Mouse (Mus musculus) ES-E14 (cell line): ENCODE measurements around the gene Fosb. TPM values are rescaled to one million over a fixed set of nuclear protein-coding genes. Genes with fewer than 3 reads are reported as not detected.
A peak's percentile ranks its signal among the peaks of the same experiment; 100 is the strongest.

ENCODE experiments used
- DNase-seq: peaks from one replicate; pipeline ENCODE4 v3.0.0-alpha.2; 2013; ENCODE audit warnings: low read depth, low spot score
- H3K27ac ChIP-seq: 2 replicates; pipeline ENCODE4 v1.5.1; 2012; ENCODE audit warnings: low read depth, mild to moderate bottlenecking, low read length, moderate library complexity, mixed read lengths; ENCODE audit not compliant: poor library complexity, insufficient read depth, severe bottlenecking
- H3K36me3 ChIP-seq: 2 replicates; pipeline ENCODE4 v1.6.1; 2012; ENCODE audit warnings: mild to moderate bottlenecking, low read length, moderate library complexity, mixed read lengths; ENCODE audit not compliant: control insufficient read depth, poor library complexity, insufficient read depth, severe bottlenecking
- H3K4me1 ChIP-seq, 2 experiments: fragments of 150-350 bp in 1 of 2; sonication (generic) in 1 of 2; 2 replicates each; pipeline ENCODE4 v1.6.1; 2012; ENCODE audit warnings: low read length in 2 of 2, mild to moderate bottlenecking in 1 of 2, mixed read lengths in 1 of 2; ENCODE audit not compliant: control insufficient read depth in 2 of 2, insufficient read depth in 2 of 2, poor library complexity in 1 of 2
- H3K4me3 ChIP-seq, 2 experiments: fragments of 150-350 bp in 1 of 2; sonication (generic) in 1 of 2; 2 replicates each; pipeline ENCODE4 v1.5.1; 2012; ENCODE audit warnings: low read length in 2 of 2, low read depth in 1 of 2, mild to moderate bottlenecking in 1 of 2, mixed read lengths in 1 of 2; ENCODE audit not compliant: insufficient read depth in 1 of 2, poor library complexity in 1 of 2, severe bottlenecking in 1 of 2
- H3K9ac ChIP-seq: 2 replicates; pipeline ENCODE4 v1.6.1; 2012; ENCODE audit warnings: low read depth, mild to moderate bottlenecking, low read length, mixed read lengths; ENCODE audit not compliant: poor library complexity, insufficient read depth, severe bottlenecking
- H3K9me3 ChIP-seq: fragments of 150-350 bp; sonication (generic); 2 replicates; pipeline ENCODE4 v1.6.1; 2012; ENCODE audit warnings: low read depth, mild to moderate bottlenecking, low read length; ENCODE audit not compliant: control insufficient read depth, insufficient read depth
- CHD2 ChIP-seq: IDR thresholded peaks from 2 replicates; pipeline ENCODE4 v1.6.1; 2014; ENCODE audit warnings: mild to moderate bottlenecking, low read depth, low read length, inconsistent platforms
- HCFC1 ChIP-seq: IDR thresholded peaks from 2 replicates; pipeline ENCODE4 v1.6.1; 2012; ENCODE audit warnings: low read length, inconsistent platforms, borderline replicate concordance; ENCODE audit not compliant: insufficient read depth
- MAFK ChIP-seq: IDR thresholded peaks from 2 replicates; pipeline ENCODE4 v1.6.1; 2014; ENCODE audit warnings: mild to moderate bottlenecking, low read depth, low read length, inconsistent platforms; ENCODE audit not compliant: insufficient read depth
- ZC3H11A ChIP-seq: IDR thresholded peaks from 2 replicates; pipeline ENCODE4 v1.6.1; 2012; ENCODE audit warnings: low read depth, mild to moderate bottlenecking, inconsistent platforms, low read length, borderline replicate concordance
- ZNF384 ChIP-seq: IDR thresholded peaks from 2 replicates; pipeline ENCODE4 v1.6.1; 2012; ENCODE audit warnings: low read depth, low read length, inconsistent platforms
- in situ Hi-C, 2 experiments: fragments of 600-800 bp; cut with MboI; formaldehyde crosslinking; loops; one replicate each; pipeline ENCODE4 v1.15.1; 2025; ENCODE audit warnings: low sequenced_read_pairs in 2 of 2, inconsistent platforms in 1 of 2; ENCODE audit not compliant: unreplicated experiment in 2 of 2
- total RNA-seq: library from RNA; depleted of rRNA; stranded (reverse); fragments of 300-350 nt; gene quantifications from 2 replicates; pipeline ENCODE4 v1.2.3, GENCODE M21; 2012

Fosb gene
- total RNA-seq, 1 experiment = 5.8 TPM

DNA sequence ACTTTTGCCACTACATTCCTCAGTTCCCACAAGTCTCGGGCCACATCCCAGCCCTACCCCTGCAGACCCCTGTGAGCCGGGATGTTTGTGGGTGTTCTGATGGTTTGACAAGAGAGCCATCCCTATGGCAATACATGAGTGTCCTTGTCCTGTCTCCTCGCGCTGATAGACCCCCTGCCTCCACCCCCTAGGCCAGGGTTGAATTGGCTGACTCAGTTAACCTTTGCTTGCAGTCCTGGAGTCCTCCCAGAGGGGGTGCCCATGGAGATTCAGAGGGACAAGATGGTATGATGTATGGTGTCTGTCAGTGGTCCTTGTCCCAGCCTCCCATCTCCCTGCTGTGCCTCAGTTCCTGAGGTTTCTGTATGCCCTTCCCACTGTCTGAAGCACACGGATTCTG lies 4.2 kb upstream of the Fosb start:
- Histone ChIP-seq H3K9ac (no peak overlapping the region), H3K9me3 (no peaks in the 10 kb centered on the region), H3K27ac (no peak overlapping the region), H3K36me3 (no peaks in the 10 kb centered on the region), H3K4me1 (no peaks in the 10 kb centered on the region), H3K4me3 (no peak overlapping the region)
- in situ Hi-C loops = no loop called here
- no peak for TF ChIP-seq HCFC1
- TF ChIP-seq ZC3H11A = no peak
- TF ChIP-seq ZNF384 = no peak
- no peak for TF ChIP-seq CHD2
- no peak for TF ChIP-seq MAFK
- DNase-seq = no peak

DNA sequence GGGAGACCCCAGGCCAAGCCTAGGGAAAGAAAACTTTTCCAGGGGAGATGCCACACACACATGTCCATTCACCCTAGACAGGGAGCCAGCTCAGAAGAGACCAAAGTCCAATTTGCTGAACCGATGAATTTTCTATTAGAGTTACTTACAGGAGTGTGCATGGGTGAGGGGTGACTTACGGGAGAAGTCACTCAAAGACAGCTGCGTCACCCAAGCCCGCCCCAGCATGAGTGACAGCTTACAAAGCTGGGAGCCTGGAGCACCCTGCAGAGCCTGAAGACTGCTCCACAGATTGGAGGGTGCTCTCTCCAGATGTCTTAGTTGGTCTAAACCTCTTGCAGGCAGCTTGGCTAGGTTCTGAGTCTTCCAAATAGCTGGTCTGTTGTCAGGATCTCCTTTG lies 2.1 kb upstream of the Fosb start:
- no peaks in the 10 kb centered on the region for H3K9me3 ChIP-seq
- no peaks in the 10 kb centered on the region for H3K36me3 ChIP-seq
- TF ChIP-seq HCFC1 (no peak), ZNF384 (no peak), CHD2 (no peak), ZC3H11A (no peak), MAFK (no peak)
- peaks cover 0 to 4% of the 10 kb centered on the region in 2 experiments; a peak in 1 of 4 replicates for H3K4me1 ChIP-seq
- in situ Hi-C loops = no loop called here
- no peak overlapping the region for H3K27ac ChIP-seq
- DNase-seq = no peak
- no peak overlapping the region for H3K4me3 ChIP-seq
- H3K9ac ChIP-seq = no peak overlapping the region

DNA sequence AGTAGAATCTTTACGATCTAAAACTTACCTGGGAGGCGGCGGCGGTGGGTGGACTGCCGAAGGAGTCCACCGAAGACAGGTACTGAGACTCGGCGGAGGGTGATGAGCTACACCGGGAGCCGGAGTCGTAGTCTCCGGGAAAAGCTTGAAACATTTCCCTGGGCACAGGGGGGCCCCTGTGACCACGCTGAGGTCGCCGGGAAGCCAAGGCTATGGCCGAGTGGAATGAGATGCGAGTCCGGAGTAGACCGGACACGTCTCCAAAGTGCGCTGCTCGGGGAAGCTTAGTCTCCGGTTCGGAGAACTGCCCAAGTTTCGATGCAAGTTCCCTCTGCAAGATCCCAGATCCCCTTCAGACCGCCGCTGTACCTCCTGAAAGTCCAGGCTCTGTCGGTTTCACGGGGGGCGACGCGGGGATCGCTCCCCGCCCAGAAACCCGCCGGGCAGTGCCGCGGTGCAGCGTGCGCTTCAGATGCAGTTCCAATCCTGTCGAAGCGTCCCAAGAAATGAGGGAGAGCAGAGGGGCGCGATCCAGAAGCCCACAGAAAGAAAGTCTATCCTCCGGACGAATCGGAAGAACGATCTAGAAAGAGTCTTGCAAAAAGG lies 470 bp downstream of the Fosb start:
- Histone ChIP-seq H3K9me3 (no peaks in the 10 kb centered on the region), H3K4me3 (peak overlapping the region; percentile 71 to 77), H3K27ac (no peak overlapping the region), H3K4me1 (peaks cover 0 to 4% of the 10 kb centered on the region in 2 experiments; a peak in 1 of 4 replicates), H3K36me3 (no peaks in the 10 kb centered on the region), H3K9ac (peak overlapping the region; percentile 79)
- TF ChIP-seq ZC3H11A = no peak
- TF ChIP-seq HCFC1 = no peak
- no peak for TF ChIP-seq ZNF384
- no peak for TF ChIP-seq MAFK
- TF ChIP-seq CHD2 = no peak
- DNase-seq = no peak
- in situ Hi-C loops = no loop called here

DNA sequence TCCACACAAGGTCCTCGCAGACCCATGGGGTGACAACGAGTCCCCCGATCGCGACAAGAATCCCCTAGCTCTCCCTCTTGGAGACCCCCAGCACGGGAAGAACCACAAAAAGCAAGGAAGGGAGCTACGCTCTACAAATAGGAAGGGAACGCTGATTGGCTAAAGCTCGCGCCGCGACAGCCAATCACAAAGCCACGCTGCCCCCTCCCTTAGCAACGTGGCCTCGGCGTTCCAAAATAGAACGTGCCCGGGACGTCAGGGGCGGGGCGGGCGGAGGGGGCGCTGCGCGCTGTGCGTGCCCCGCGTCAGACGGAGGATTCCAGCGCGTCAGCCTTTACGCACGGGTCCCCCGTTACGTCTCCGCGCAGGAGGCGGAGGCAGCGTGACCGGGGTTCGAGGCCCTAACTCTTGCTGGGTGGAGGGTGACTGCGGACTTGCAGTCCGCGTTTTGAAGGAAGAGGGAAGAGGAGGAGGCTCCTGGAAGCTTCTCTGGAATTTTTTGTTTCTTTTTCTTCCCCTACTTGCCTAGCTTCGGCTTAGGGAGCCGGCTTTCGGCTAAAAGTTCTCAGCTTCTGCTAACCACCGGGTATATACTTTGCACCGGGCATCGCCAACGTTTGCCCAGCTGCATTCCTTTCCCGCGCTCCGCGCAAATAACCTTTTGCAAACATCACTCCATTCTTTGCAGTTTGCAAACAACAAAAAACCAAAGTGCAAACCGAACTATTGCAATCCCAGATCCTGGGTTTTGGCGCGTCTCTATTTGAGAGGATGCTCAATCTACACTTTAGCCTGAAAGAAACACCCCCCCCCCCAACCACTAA lies 1.2 kb downstream of the Fosb start:
- Histone ChIP-seq H3K9ac (peak overlapping the region; percentile 79), H3K4me3 (peak overlapping the region; percentile 71 to 77), H3K27ac (peak overlapping the region; percentile 73; the same call in 1 of the 2 replicates), H3K36me3 (no peaks in the 10 kb centered on the region), H3K4me1 (peaks cover 0 to 6% of the 10 kb centered on the region in 2 experiments; a peak in 1 of 4 replicates), H3K9me3 (no peaks in the 10 kb centered on the region)
- in situ Hi-C loops = no loop called here
- peak; percentile 86 for DNase-seq
- TF ChIP-seq HCFC1 = no peak
